Mouse (Mus musculus): ENCODE data around the gene Vps18. TPM values are rescaled to one million over a fixed set of nuclear protein-coding genes. Genes with fewer than 3 reads are reported as not detected.

The Vps18 gene
- polyA plus RNA-seq, 1 experiment from 2014 or later = 28.2 TPM

GRCm38 (mm10) chr2:119336002-119336401 lies 47.5 kb downstream of the Vps18 start:
- Histone ChIP-seq H3K4me2 (replicated peaks) (no peak overlapping the region), H3K4me3 (no peak overlapping the region), H3K4me1 (peaks cover 5% of the 10 kb centered on the region; the same call in 1 of the 2 replicates), H3K27me3 (peaks cover 34% of the 10 kb centered on the region), H3K9ac (no peak overlapping the region), H3K9me3 (replicated peaks) (no peaks in the 10 kb centered on the region), H3K36me3 (no peaks in the 10 kb centered on the region), H3K27ac (no peak overlapping the region)
- no peak for ATAC-seq (ENCODE audit: low FRiP score)
- 78% methylated on average over 2 of the region's 2 CpGs for WGBS

DNA sequence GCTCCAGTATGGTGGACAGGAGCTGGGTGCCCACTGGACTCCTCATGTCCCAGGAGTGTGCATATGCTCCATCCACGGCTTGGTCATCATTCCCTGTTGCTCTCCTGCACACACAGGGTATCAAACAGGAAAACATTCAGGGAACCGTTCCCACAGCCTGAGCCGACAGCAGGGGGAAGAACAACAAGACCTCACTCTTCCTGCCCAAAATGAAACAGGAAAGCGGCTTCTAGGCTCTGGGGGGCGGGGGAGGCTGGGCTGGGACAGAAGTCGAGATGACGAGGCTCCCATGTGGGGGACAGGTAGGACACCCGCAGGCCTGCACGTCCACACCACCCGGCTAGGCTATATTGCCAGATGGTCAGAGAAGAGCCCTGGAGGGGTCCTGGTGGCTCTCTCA lies 47.9 kb downstream of the Vps18 start:
- ATAC-seq (ENCODE audit: low FRiP score) = no peak
- WGBS = 71% methylated on average over 10 of the region's 10 CpGs
- no peak overlapping the region for H3K27ac ChIP-seq

GRCm38 (mm10) chr2:119337425-119338265 lies 49.1 kb downstream of the Vps18 start:
- H3K36me3 ChIP-seq = no peaks in the 10 kb centered on the region
- peak; percentile 83 for ATAC-seq (ENCODE audit: low FRiP score)
- H3K27ac ChIP-seq = peak overlapping the region; percentile 71; the same call in 1 of the 2 replicates
- H3K4me3 ChIP-seq = peak overlapping the region; percentile 68
- H3K4me2 ChIP-seq (replicated peaks) = peak overlapping the region; percentile 85
- peaks cover 20% of the 10 kb centered on the region for H3K27me3 ChIP-seq
- H3K9ac ChIP-seq = peak overlapping the region; percentile 84
- H3K4me1 ChIP-seq = peaks cover 5% of the 10 kb centered on the region; the same call in 1 of the 2 replicates
- 8% methylated on average over 60 of the region's 60 CpGs for WGBS
- no peaks in the 10 kb centered on the region for H3K9me3 ChIP-seq (replicated peaks)

More for the DNA sequence above, 47.9 kb downstream of the Vps18 start:
- Histone ChIP-seq H3K4me1 (peaks cover 5% of the 10 kb centered on the region; the same call in 1 of the 2 replicates), H3K4me2 (replicated peaks) (no peak overlapping the region), H3K27me3 (peaks cover 29% of the 10 kb centered on the region), H3K9me3 (replicated peaks) (no peaks in the 10 kb centered on the region), H3K9ac (no peak overlapping the region), H3K4me3 (no peak overlapping the region), H3K36me3 (no peaks in the 10 kb centered on the region)

GRCm38 (mm10) chr2:119344537-119345138 lies 56.1 kb downstream of the Vps18 start:
- 55% methylated on average over 6 of the region's 6 CpGs for WGBS
- ATAC-seq (ENCODE audit: low FRiP score) = no peak
- no peaks in the 10 kb centered on the region for H3K9me3 ChIP-seq (replicated peaks)
- no peaks in the 10 kb centered on the region for H3K4me1 ChIP-seq
- no peak overlapping the region for H3K4me2 ChIP-seq (replicated peaks)
- no peak overlapping the region for H3K27ac ChIP-seq
- no peaks in the 10 kb centered on the region for H3K27me3 ChIP-seq
- no peaks in the 10 kb centered on the region for H3K36me3 ChIP-seq
- no peak overlapping the region for H3K9ac ChIP-seq
- H3K4me3 ChIP-seq = no peak overlapping the region

Other genes with a start within 250 kb of the Vps18 start
- 37.8 and 39.3 TPM in 2 replicates for gene Knl1, start 241.6 kb upstream of the Vps18 start, polyA plus RNA-seq (2016; fragmentation: Nextera tagmentation; extraction: Ambion mirVana)
- gene Rad51, start 175.9 kb upstream of the Vps18 start, polyA plus RNA-seq (2016; fragmentation: Nextera tagmentation; extraction: Ambion mirVana) = 31.4 and 33.7 TPM in 2 replicates
- gene Rmdn3, start 131.7 kb upstream of the Vps18 start, polyA plus RNA-seq (2016; fragmentation: Nextera tagmentation; extraction: Ambion mirVana) = 45.5 and 45.9 TPM in 2 replicates
- 8.3 and 11.7 TPM in 2 replicates for gene Gchfr, start 121.0 kb upstream of the Vps18 start, polyA plus RNA-seq (2016; fragmentation: Nextera tagmentation; extraction: Ambion mirVana)
- 0.96 and 1.1 TPM in 2 replicates for gene Gm14137, start 114.2 kb upstream of the Vps18 start, polyA plus RNA-seq (2016; fragmentation: Nextera tagmentation; extraction: Ambion mirVana)
- gene Zfyve19, start 80.1 kb upstream of the Vps18 start, polyA plus RNA-seq (2016; fragmentation: Nextera tagmentation; extraction: Ambion mirVana) = 46.9 and 53.3 TPM in 2 replicates
- gene Dnajc17, start 79.9 kb upstream of the Vps18 start, polyA plus RNA-seq (2016; fragmentation: Nextera tagmentation; extraction: Ambion mirVana) = 22.6 and 23.3 TPM in 2 replicates
- gene Ppp1r14d, start 58.8 kb upstream of the Vps18 start, polyA plus RNA-seq (2016; fragmentation: Nextera tagmentation; extraction: Ambion mirVana) = 0.37 TPM in 1 of 2 replicates, not detected in the other
- 3.0 and 6.4 TPM in 2 replicates for gene Spint1, start 51.4 kb upstream of the Vps18 start, polyA plus RNA-seq (2016; fragmentation: Nextera tagmentation; extraction: Ambion mirVana)
- gene Rhov, start 17.5 kb upstream of the Vps18 start, polyA plus RNA-seq (2016; fragmentation: Nextera tagmentation; extraction: Ambion mirVana) = 5.8 and 8.2 TPM in 2 replicates
- gene Dll4, start 37.0 kb downstream of the Vps18 start, polyA plus RNA-seq (2016; fragmentation: Nextera tagmentation; extraction: Ambion mirVana) = 5.6 TPM in 2 replicates
- gene Chac1, start 62.5 kb downstream of the Vps18 start, polyA plus RNA-seq (2016; fragmentation: Nextera tagmentation; extraction: Ambion mirVana) = 1.9 and 2.4 TPM in 2 replicates
- 4.1 TPM in 2 replicates for gene Ino80, start 188.9 kb downstream of the Vps18 start, polyA plus RNA-seq (2016; fragmentation: Nextera tagmentation; extraction: Ambion mirVana)